Mouse (Mus musculus): ENCODE results near the gene Cpm. TPM values are rescaled to one million over a fixed set of nuclear protein-coding genes. Genes with fewer than 3 reads are reported as not detected.
"Not testable (repeated sequence)": the region's sequence is repeated elsewhere in the genome, so short reads cannot be mapped to it uniquely, and the experiment has no call there.

The Cpm gene
- total RNA-seq, 2 experiments from 2014 or later, result 2.2 to 2.9 TPM

DNA sequence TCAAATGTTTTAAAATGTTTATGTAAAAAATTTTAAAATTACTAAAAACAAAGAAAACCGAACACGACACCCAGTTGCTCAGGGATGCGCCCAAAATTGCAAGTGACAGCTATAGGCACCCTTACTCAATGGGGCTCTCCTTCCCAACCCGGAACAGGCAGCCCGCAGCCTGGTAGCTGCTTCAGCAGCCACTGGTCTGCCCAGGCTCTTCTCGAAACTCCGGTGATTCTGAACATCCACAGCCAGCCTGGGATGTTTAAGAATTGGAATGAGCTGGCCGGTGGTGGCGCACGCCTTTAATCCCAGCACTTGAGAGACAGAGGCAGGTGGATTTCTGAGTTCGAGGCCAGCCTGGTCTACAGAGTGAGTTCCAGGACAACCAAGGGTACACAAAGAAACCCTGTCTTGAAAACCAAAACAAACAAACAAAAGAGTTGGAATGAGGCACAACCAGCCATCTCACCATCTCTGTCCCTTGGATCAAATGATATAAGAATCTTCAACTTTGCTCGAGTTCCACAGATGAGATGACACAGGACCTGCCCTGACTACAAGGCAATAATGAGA is 101.4 kb downstream of the Cpm start:
- intact Hi-C loops (cut with DNase I), result no loop called here
- no peak for TF ChIP-seq CTCF (IDR thresholded peaks at IDR 0.05)
- DNase-seq, result no peak

DNA sequence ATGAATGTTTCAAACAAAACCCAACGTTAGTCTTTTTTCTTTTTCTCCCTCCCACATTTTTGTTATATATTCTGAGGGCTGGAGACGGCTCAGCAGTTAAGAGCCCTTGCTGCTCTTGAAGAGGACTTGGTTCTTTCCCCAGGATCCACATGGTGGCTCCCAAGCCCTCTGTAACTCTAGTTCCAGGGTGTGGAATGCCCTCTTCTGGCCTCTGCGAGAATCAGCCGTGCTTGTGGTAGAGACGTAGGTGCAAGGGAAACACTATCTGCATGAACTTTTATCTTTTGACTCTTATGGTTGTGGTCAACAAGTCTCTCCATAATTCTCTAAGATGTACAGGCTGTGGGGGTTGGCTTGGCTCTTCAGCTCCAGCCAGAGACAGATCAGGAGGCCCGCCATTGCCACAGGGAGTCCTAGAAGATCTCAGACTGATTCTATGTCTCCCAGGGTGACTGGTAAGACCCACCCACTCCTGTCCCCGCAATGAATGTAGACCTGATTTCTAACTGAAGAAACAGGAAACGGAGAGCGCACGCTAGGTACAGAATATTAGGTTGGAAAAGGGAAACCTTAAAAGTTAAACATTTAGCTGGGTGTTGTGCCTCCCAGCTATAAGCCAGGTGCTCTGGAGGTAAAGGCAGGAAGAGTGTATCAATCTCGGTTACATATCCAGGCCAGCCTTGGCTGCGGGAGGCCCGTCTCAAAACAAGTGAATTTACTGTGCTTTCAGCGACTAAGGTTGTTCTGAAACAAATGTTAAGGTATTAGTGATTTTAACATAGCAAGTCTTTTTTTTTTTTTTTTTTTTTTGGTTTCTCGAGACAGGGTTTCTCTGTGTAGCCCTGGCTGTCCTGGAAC is 102.2 kb downstream of the Cpm start:
- TF ChIP-seq CTCF (IDR thresholded peaks at IDR 0.05), result peak; percentile 71
- Histone ChIP-seq H3K27ac (no peak overlapping the region), H3K4me3 (no peak overlapping the region)
- peak; percentile 53 for DNase-seq
- intact Hi-C loops (cut with DNase I), result no loop called here

More for the DNA sequence above, 101.4 kb downstream of the Cpm start:
- Histone ChIP-seq H3K27ac (no peak overlapping the region), H3K4me3 (no peak overlapping the region)

DNA sequence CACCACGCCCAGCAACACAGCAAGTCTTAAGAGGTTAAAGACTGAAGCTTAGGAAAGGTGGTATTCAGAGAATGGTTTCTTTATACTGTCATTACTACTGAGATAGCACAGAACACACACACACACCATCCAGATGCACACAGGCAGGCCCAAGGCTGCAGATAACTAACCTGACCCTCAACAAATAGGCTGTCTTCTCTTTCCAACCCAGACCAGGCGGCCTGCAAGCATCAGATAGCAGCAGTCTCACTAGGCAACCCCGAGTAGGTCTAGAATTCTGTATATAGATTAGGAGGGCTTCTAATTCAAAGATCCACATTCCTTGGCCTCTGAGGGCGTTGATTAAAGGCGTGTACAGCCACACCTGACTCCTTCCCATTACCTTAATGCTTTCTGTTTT is 102.9 kb downstream of the Cpm start:
- DNase-seq, result no peak
- no peak for TF ChIP-seq CTCF (IDR thresholded peaks at IDR 0.05)
- intact Hi-C loops (cut with DNase I), result no loop called here

DNA sequence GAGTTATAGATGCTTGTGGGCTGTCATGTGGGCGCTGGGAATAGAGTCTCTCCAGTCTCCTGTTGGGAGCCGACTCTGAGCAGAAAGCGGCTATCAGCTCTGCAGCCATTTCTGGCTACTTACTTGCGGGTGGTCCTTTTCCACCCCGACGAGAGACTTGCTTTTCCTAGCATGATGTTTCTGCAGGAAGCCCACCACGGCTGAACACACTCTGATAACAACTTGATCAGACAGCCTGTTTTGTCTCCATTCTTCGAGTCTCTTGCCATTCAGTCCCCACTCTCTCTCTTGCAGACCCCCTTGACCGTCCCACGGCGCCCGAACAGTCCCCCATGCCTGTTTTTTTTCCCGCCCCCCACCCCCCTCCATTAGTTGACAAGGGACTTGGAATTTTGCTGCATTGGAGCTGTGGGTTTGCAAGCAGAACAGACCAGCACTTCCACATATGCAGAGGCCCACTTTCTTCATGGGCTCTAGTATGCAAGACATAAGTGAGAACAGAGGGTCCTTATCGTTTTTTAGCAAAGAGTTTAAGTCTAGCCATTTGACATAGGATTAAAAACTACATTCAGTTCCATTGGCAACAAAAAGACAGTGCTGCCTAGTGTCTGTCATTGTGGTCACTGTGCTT is 103.8 kb downstream of the Cpm start:
- Histone ChIP-seq H3K4me3 (no peak overlapping the region), H3K27ac (no peak overlapping the region)
- TF ChIP-seq CTCF (IDR thresholded peaks at IDR 0.05), result no peak
- DNase-seq, result no peak
- intact Hi-C loops (cut with DNase I), result no loop called here

More for the DNA sequence above, 102.9 kb downstream of the Cpm start:
- Histone ChIP-seq H3K4me3 (no peak overlapping the region), H3K27ac (no peak overlapping the region)

DNA sequence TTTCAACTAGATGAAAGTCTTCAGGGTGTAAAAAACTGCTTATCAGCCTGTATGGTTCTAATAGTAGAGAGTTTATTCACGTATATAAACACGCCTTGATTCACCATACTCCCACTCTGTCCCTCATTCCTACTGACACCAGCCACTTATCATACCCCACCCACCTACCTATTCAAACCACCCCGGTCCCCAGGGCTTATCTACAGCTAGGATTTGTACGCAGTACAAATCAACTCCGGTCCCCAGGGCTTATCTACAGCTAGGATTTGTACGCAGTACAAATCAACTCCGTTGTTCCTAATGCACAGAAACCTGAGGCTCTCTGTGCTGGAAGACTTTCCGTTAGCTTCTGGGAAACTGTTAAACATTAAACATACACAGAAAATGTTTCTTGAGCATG is 104.3 kb downstream of the Cpm start:
- H3K27ac ChIP-seq; H3K4me3 ChIP-seq; intact Hi-C loops (cut with DNase I); DNase-seq: not testable (repeated sequence)

DNA sequence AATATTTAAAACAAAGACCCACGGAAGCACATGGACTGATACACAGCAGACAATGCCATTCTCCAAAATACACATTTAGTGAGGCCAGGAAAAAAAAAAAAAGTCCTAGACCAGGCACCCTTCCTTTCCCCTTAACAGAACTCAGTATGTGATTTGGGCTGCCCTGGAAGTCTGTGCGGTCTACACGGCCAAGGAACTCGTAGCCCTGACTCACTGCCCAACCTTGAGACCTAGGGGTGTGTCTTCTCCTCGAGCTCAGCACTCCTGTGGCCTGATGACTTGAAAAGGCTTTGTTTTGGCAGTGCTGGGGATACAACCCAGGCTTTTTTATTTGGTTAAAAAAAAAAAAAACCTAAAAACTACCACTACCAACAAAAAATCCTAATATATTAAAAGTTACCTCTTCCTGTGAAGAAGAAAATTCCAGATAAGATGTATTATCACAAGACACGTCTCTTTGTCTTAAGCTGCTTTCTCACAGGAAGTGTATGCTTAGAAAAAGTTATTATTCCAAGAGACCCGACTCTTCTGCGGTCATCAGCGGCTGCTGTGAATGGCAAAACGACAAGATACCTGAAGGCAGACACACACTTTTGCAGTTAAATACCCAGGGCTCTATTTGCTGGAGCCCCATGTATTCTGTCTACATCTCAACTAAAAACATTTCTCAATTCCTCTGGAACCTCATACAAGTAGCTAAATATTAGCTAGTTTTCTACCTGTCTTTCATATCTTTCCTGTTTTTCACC is 105.0 kb downstream of the Cpm start:
- DNase-seq; H3K4me3 ChIP-seq; H3K27ac ChIP-seq; intact Hi-C loops (cut with DNase I): not testable (repeated sequence)

DNA sequence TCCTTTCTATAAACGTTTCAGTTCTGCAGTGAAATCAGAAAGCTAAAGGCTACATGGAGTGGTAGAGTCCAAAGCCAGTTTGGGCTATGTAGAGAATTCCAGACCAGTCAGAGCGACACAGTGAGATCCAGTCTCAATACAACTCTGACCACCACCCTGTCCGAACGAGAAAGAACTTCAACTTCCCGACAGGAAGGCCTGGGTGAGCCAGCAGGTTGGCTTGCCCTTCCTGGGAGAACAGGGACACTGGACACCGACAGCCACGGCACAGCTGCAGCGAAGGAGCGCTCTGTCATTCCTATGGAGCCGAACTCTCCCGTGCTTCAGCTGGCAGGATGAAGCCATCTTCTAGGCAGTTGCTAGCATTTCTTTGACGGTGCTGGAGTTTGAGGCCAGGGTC is 106.1 kb downstream of the Cpm start:
- DNase-seq; intact Hi-C loops (cut with DNase I); H3K27ac ChIP-seq; H3K4me3 ChIP-seq: not testable (repeated sequence)

DNA sequence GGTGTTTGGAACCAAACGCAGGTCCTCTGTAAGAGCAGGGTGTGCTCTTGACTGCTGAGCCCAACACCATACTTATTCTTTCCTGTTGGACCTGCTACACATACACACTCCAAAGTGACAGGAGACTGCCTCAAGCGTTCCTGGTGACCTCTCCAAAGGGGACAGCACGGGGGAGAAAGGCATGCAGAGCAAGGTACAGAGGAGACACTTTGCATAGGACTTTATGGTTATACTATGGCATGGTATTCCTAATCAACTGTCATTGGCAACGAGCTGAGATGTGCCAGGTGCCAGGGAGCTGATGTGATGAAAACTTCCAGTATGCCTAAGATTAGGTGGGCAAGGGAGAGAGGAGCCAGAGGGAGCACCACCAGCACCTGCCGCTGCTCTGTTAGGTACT is 107.3 kb downstream of the Cpm start:
- Histone ChIP-seq H3K27ac (no peak overlapping the region), H3K4me3 (no peak overlapping the region)
- no peak for TF ChIP-seq CTCF (IDR thresholded peaks at IDR 0.05)
- intact Hi-C loops (cut with DNase I), result no loop called here
- DNase-seq, result no peak

Other genes starting within 250 kb of the Cpm start
- 10 to 100 TPM; 21.8 to 26.0 TPM for gene Cpsf6, start 249.5 kb upstream of the Cpm start, total RNA-seq (2021)
- 10 to 100 TPM; 49.2 to 49.8 TPM for gene Mdm2, start 81.3 kb downstream of the Cpm start, total RNA-seq (2021)
- 1 to 10 TPM; 4.6 to 5.1 TPM for gene Slc35e3, start 116.9 kb downstream of the Cpm start, total RNA-seq (2021)
- 1 to 10 TPM; 5.8 to 6.6 TPM for gene Nup107, start 163.2 kb downstream of the Cpm start, total RNA-seq (2021)
- gene Rap1b, start 216.5 kb downstream of the Cpm start, total RNA-seq (2021), result 10 to 100 TPM; 18.6 to 26.4 TPM

Data from gastrocnemius, adult 2 months (tissue).